Mouse (Mus musculus) retina, postnatal 1 day (tissue): Measurements from ENCODE around the gene Slc36a1.

Source experiments
- DNase-seq: peaks from one replicate; pipeline ENCODE4 v3.0.0-alpha.2; 2012

Slc36a1 gene

DNA sequence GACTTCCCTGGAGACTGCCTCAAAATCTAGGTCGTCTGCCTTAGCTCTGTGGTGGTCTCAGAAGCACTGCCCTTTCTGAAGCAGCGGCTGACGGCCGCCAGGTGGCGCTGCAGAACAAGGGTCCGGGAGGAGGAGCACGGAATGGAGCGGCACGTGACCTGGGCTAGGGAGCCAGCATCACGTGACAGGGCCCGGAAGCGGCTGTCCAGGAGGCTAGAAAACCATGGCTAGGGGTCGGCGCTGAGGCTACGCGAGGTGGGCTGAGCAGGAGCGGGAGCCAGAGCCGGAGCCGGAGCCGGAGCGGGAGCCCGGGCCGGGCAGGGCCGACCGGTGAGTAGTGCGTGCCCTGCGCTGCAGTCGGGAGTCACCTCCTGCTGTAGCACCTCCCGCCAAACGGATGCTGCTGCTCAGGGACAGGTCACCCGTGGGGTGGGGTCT is at the start of gene Slc36a1:
Gene Slc36a1, plus strand, starts transcription at position 192 of the 438 bp plus-strand sequence.
- peak; percentile 96 for DNase-seq

DNA sequence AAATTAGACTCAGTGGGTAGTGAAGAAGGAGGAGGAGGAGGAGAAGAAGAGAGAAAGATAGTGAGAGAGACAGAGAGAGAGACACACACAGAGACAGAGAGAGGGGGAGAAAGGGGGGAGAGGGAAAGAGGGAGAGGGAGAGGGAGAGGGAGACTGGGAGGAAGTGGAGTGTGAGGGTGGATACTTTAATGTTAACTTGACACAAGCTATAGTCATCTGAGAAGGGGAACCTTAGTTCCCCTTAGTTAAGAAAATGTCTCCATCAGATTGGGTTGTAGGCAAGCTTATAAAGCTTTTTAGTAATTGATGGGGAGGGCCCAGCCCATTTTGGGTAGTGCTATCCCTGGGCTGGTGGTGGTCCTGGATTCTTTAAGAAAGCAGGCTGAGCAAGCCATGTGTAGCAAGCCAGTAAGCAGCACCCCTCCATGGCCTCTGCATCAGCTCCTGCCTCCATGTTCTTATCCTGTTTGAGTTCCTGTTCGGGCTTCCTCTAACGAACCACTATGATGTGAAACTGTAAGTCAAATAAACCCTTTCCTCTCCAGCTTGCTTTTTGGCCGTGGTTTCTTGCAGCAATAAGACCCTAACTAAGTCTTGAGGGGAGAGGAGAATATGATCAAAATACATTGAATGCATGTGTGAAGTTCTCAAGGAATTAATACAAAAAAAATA is 49.6 kb upstream of the Slc36a1 start:
- no peak for DNase-seq

DNA sequence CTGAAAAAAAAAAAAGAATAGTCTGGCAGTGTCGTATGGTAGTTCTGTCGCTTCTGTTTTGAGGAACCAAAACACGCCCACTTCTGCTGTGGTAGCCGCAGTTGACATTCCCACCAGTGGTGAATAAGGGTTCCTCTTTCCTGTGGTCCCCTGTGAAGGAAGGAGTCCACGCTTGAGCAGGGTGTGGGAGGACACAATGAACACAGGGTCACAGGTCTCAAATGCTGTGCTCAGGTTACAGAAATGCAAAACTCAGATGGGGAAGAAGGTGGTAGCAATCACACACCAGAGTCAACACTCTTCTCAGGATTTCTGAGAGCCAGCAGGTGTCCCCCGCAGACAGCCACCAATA is 49.1 kb upstream of the Slc36a1 start:
- no peak for DNase-seq

DNA sequence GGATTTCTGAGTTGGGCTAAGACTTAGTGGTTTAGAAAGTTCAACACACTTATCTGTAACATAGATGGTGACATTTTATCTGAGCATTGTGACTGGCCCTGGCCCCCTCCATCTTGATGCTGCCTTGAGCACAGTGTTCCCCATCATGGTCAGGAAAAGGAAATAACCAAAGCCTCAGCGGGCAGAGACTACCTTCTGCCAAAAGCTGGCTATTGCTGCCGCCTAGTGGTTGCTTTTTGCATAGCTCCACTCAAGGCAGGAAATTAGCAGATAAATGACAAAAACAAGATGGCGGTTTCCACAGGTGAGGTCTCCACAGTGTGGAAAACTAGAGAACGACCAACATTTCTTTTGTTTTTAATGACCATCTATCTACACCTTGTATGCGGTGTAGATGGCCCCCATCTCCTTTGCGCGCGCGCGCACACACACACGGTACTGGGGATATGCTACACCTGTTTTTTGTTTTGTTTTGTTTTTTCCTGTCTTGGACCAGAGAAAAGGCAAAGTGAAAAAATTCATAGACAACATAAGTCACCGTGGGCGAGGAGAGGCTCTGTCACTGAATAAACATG is 45.3 kb upstream of the Slc36a1 start:
- DNase-seq, result peak; percentile 78

DNA sequence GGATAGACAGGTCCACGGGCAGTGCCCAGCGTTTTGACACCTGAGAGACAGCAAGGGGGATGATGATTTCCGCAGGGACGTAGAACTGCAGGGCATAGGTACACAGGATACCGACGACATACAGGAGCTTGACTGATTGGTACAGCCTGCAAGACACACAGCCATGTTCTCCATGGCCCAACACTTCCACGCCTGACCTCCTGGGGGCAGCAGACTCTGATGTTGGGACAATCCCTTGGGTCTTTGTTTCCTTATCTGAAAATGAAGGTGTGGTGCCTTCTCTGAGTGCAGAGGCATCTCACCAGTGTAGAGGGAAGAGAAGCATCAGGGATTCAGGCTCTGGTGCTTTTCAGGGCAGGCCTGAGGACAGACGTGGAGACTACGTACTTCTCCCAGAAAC is 41.5 kb upstream of the Slc36a1 start:
- peak; percentile 40 for DNase-seq

DNA sequence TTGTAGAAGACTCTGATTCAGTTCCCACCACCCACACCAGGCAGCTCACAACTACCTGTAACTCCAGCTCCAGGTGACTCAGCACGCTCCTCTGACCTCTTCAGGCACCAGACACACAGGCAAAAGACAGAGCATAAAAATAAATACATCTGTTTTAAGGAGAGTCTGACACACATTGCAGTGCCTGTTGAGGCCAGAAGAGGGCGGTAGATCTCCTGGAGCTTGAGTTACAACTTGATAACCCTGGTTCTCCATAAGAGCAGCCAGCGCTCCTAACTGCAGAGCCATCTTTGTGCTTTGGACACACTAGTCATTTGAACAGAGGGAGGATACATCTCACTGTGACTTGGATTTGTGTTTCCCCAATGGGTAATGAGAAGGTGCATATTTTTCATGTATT is 39.4 kb upstream of the Slc36a1 start:
- peak; percentile 50 for DNase-seq

DNA sequence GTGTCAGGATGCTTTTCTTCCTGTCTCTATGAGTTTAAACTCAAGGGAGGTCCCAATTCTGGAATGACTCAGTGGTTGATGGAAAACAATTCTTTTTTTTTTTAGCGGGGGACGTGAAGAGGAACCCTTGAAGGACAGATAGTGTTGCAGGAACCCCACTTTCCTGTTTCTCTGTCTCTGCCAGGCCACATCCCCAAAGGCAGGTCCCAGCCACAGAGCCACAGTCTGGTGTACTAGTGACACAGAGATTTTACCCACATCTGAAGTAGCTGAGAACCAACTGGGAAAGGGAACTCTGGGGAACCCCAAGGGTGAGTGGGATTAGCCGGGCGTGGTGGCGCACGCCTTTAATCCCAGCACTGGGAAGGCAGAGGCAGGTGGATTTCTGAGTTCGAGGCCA is 38.4 kb upstream of the Slc36a1 start:
- no peak for DNase-seq

DNA sequence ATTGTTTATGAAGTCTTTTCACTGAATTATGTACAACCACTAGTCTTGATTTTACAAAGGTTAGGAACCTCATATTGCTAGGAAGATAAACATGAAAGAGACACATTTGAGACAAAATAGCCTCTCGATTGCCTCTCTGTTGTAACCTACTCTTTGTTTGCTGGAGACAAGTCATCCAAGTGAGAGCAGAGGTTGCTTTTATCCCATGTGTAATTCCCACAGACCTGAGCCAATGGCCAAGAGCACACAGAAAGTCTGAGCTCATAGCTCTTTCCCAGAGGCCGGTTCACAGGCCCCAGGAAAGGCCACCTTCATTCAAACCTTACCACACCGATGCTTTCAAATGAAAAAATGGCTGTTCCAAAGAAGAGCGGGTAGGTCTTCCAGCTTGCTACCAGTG is 35.6 kb upstream of the Slc36a1 start:
- DNase-seq, result no peak

DNA sequence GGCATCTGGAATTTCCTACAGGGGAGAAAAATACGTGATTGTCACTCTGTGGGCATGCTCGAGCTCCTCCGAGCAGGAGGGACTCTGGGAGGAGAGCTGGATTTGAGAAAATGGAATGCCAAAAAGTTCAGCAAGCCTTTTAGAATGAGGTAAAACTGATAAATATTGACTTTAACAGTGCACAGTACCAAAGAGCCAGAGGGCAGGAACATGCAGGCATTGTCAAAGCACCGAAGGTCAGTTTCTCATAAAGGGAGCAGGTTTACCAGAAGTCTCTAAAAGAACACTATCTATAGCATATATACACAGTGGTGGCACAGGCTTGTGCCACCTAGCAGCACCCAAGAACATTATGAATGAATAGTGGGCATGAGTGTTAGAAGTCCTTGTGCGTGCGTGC is 35.2 kb upstream of the Slc36a1 start:
- DNase-seq, result no peak

DNA sequence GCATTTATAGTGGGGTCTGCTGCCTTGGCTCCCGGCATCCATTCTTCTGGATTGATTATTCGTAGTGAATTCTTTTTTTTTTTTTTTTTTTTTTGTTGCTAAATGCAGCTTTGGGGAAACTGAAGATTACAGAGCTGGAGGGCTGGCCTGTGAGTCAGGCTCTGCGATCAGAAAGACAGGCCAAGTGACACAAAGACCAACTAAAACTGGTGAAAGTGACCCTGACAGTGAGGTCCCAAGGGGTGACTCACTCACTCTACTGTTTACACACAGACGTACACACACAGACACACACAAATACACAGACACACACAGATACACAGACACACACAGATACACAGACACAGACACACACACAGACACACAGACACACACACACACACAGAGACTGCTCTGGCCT is 33.6 kb upstream of the Slc36a1 start:
- no peak for DNase-seq

DNA sequence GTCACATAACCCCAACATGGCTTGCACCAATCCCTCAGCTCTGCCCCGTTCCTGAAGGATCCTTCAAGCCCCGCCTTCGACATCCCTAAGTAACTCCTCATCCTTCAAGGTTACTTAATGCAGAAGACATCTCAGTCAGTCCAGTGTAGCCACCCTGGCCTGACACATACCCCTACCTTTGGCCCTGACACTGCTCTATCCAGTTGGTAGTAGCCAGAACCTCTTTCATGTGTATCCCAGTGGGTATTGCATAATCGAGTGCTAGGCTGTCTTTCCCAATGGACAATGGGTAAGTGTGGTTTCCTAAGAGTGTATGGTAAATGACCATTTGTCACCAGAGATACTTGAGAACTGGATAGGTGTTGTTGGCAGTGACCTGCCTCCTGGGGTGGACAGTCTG is 25.3 kb upstream of the Slc36a1 start:
- no peak for DNase-seq

DNA sequence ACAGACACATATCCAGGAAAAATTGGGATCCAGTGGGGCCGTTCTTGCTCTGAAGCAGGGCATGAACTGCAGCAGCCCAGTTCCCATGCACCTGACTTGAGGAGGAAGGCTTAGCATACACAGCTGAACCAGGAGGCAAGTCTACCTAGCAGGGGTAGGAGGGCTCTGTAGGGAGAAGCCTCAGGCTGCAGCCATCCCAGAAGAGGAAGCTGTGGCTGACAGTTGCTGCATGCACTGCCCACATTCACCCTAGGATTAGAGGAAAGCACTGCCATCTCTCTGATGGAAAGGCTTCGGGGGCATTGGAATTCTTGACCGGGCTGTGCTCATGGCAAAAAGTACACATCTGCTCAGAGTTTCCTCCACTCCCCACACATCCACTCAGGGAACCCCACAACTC is 24.3 kb upstream of the Slc36a1 start:
- DNase-seq, result no peak

DNA sequence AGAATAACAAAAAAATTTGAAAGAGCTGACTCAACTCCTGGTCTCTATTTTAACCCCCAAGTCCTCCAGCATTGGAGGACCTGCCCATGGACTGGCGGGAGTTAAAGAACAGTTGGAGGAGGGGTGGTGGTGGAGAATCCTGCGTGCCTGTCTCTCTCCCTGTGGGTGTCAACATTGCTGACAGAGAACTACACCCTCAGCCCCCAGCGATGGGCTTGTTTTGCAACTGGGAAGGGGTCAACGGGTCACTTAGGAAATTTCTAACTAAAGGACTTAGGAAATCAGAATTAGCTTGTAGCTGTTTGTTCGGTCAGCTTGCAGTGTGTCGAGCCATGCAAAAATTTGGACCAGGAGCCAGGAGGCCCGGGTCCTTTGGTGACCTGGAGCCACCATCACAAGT is 21.0 kb upstream of the Slc36a1 start:
- no peak for DNase-seq

DNA sequence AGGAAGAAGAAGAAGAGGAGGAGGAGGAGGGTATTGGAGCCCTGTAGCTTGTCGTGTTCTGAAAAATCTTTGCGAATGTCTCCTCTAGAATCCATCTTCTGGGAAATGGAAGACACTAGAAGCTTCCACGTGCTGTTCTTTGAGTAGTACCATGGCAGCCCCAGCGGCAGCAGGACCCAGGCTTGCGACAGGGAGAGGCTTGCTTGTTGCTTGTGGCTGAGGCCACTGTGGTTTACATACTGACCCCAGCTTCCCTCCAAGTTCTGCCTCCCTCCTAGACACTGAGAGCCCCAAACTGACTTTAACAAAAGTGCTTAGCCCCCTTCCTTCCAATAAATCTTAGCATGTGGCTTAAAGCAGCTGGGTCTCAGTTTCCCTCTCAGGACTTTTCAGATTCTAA is 19.9 kb upstream of the Slc36a1 start:
- no peak for DNase-seq

DNA sequence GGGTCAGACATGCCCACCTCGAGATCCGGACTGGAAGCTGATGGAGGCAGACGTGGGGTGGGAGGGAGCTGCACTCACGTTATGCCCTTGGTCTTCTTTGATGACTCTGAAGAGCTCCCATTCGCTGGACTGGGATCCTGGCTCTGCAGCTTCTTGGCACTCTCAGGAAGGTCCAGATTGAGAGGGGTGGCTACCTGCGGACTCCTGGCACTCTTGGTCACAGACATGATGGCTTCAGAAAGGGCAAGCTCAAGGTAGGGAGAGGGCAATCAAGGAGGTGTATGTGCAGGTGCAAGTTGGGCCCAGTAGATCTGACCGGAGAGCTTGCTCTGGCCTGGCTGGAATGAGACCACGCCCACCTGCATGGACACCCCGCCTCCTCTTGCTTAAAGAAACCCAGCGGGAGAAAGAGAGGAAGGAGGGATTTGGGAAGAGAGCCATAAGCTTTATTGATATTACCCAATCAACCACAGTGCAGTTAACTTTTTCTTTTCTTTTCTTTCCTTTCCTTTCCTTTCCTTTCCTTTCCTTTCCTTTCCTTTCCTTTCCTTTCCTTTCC is 19.3 kb upstream of the Slc36a1 start, which contains the start of gene Slc36a2:
Gene Slc36a2, minus strand, starts transcription at position 345 of the 559 bp plus-strand sequence.
- DNase-seq, result no peak

DNA sequence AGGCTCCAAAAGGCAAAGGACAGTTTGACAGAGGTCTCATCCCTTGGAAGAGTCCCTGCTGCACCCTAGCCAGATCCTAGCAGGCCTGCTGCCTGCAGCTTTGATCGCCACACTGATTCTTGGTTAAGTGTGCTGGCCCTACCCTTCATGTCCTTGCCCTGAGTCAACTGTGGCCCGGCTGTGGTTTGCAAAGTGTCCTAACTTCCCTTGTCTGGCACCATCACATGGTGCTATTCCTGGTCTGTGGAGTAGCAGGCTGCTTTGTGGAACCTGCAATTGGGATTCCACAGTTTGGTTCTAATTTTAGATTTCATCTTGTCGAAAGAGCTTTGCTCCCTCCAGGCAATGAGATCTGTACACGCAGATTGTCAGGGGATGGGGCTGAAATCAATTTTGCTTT is 16.9 kb upstream of the Slc36a1 start:
- DNase-seq, result no peak

DNA sequence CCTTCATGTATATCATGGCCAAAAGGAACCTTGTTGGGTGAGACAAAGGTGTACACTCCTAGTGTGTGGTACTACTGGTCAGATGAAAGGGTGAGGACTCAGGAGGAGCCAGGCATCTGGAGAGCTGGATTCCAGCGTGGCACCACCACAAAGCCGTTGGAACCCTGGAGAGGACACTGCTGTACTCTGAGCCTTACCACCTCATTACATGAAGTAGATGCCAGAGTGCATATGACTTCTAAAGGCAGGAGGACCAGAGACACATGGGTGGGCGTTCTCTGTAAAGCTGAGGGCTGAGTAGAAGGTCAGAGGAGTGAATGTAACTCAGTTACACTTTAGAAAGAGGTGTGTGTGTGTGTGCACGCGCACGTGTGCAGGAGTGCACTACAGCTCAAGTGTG is 16.4 kb upstream of the Slc36a1 start:
- no peak for DNase-seq

DNA sequence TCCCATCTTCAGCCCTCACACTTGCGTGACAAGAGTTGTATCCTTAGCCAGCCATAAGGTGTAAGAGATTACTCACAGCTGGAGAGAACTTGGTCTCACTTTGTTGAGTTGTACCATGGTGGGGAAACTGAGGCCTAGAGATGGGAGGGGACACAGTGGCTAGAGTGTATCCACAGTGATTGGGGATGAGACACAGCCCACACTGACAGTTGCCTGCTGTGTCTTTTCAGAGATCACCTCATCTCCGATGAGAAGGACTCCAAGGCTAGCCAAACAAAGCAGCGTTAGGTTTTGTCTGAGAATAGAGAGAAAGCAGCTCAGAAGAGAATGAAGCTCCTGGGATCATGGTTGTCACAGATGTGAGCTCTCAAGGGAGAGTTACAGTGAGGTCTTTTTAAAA is 13.9 kb upstream of the Slc36a1 start:
- DNase-seq, result no peak

DNA sequence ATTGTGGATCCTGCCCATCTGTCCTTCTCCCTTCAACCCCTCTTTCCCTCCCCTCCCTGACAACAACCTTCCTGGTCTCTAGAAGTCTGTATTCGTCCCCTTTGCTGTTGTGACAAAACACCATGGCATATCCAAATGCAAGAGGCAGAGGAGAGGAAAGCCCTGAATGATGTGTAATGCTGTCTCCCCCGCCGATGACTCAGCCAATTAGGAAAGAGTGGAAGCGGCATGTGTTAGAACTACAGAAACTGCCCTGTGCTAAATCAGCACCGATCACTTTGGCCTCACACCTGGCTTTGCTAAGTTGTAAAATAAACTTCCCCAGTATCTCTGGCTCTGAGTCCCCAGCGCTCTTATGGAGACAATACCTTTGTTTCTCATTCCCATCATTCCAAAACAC is 7.1 kb upstream of the Slc36a1 start:
- DNase-seq, result no peak

DNA sequence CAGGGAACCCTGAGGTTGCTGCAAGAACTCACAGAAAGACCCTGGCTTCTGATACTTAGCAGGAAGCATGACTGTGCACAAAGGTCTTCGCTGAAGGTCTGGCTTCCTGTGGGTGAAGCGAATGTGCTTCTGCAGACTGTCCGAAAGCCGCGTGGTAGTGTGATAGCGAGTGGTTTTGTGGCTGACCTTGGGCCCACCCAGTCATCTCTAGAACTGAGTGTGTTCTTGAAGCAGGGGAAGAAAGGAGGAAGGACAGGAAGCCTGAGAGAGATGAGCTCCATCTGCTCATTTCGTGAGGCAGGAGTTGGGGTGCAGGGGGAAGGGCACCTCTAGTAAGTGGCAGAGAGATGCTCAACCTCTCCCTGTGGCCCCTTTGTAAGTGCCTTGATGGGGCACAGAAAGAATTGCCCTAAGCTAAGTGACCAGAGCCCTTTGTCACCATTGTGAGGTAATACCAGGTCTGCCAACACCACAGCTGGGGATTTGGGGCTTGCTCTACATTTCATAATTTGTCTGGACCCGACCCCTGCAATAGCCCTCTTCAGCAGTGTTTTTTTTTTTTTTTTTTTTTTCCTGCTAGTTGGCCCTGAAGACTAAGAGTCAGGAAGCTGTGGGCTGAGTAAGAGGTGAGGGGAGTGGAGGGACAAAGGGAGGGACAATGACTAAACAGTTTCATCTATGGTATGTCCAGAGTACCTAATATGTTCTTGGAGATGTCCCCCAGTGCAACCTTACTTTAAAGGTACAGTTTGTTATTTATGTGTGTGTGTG is 6.2 kb upstream of the Slc36a1 start:
- DNase-seq, result no peak

DNA sequence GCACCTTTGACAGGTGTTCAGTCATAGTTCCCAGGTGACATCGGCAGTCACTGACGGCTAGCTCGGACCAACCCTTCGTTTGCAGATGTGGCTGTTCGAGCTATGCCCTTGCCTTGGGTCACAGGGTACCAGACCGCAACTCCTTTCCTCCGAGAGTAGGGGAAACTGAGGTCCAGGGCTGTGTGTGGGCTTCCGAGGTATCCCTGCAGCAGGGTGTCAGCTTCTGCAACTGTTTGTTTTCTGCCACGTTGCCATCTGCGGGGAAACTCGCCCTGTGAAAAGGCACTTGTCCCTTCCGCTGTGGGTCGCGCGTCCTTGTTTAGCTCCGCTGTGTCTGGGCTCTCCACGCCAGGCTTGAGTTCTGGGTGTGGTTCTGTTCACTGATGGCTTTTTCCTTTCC is 452 bp downstream of the Slc36a1 start:
- no peak for DNase-seq

DNA sequence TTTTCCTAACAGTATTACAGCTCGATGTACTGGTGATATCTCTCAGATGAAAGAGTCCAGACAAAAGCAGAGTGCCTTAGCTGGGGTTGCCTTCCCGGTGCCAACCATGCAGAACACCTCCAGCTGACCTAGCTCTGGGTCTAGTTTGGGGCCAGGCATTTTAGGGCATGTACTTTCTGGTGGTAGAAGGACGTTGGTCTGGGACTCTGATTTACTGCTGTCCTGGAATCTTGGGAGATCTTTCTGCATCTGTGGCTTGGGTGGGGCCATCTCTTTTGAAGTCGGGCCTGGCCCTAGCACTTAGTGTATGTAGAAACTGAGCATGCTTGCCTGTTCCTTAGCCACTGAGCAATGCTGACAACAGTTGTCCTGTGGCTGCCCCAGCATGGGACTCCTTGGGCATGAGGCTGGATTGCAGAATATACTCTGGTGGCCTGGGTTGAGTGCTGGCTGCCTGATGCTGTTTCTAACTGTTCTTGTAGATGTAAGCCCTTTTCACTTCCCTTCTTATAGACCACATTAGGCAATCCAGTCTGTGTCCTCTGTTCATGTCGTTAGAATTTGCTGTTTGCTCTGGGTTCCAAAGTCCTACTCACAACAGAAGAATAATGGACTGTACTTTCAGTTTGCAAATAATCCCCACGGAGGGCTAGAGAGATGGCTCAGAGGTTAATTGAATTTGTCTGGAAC is 4.0 kb downstream of the Slc36a1 start:
- DNase-seq, result no peak

DNA sequence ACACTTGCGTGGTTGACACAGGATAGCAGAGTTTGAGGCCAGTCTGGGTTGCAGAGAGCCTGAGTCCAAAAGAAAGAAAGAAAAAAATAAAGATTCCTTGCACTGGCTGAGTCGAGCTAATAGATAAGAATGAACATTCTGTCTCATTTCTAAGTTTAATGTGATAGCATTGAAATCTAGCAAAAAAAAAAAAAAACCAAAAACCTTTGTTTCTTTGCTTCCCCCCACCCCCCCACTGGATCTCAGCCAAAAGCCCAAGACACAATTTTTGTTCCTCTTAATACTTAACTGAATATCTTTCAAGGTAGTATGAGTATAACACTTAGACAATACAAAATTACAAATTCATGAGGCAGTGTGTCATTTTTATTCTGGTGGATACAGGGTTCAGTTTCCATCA is 4.9 kb downstream of the Slc36a1 start:
- no peak for DNase-seq
